Mouse (Mus musculus): ENCODE data around the gene Gm12184. TPM values are rescaled to one million over a fixed set of nuclear protein-coding genes. Genes with fewer than 3 reads are reported as not detected.

The Gm12184 gene
- total RNA-seq, 1 experiment: 12.2 TPM

DNA sequence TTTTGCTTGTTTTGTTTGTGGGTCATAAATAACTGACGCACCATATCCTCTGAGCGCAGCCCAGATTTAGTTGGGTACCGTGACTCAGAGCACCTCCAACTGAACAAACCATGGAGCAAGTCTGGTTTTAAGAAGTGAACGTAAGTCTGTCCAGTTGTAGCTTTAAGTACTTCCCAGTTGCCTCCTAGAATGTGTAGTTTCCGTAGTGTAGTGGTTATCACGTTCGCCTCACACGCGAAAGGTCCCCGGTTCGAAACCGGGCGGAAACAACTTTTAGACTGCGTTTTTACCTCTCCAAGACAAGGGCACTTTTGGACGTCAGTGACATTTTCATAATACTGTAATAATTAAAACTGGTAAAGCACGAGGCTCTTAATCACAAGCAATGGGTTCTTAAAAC is 8.1 kb downstream of the Gm12184 start:
- in situ Hi-C loops (cut with MboI; ENCODE audit: low sequenced_read_pairs in 2 of 2, unreplicated experiment in 2 of 2): no loop called here
- Histone ChIP-seq H3K27ac (ENCODE audit: insufficient read depth, low read depth, low read length, poor library complexity, severe bottlenecking) (no peak overlapping the region), H3K9ac (ENCODE audit: insufficient read depth, low read depth, low read length, poor library complexity, severe bottlenecking) (no peak overlapping the region; the same call in 1 of the 2 replicates)

DNA sequence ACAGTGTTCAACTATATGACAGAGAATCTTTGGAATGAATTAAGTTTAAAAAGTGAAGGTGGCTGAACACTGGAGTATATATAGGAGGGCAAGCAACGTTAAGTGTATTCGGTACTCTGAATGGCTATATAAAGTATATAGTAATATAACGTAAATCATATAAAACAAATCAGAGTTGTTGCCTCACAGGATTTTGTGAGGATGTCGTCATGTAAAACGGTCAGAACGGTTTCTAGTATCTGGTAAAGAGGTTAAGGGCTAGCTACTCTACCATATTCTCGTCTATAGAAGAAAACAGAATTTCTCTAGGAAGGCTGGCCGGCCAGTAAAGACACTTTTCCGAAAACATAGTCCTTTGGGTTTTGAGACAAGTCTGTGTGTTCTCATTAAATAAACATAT is 8.7 kb downstream of the Gm12184 start:
- H3K4me3 ChIP-seq (ENCODE audit: insufficient read depth in 1 of 2, low read depth in 1 of 2, low read length in 2 of 2, poor library complexity in 1 of 2, severe bottlenecking in 1 of 2): peak overlapping the region; percentile 96 to 99
- peak overlapping the region; percentile 45; the same call in 1 of the 2 replicates for H3K9ac ChIP-seq (ENCODE audit: insufficient read depth, low read depth, low read length, poor library complexity, severe bottlenecking)
- DNase-seq (ENCODE audit: low read depth, low spot score): no peak
- TF ChIP-seq HCFC1 (IDR thresholded peaks at IDR 0.05; ENCODE audit: borderline replicate concordance, insufficient read depth, low read length) (no peak), ZNF384 (IDR thresholded peaks at IDR 0.05; ENCODE audit: low read depth, low read length) (no peak), MAFK (IDR thresholded peaks at IDR 0.05; ENCODE audit: insufficient read depth, low read depth, low read length) (no peak), CHD2 (IDR thresholded peaks at IDR 0.05; ENCODE audit: low read depth, low read length) (no peak; the same call in 1 of the 2 replicates), ZC3H11A (IDR thresholded peaks at IDR 0.05; ENCODE audit: borderline replicate concordance, low read depth, low read length) (no peak)
- no peak overlapping the region; the same call in 1 of the 2 replicates for H3K27ac ChIP-seq (ENCODE audit: insufficient read depth, low read depth, low read length, poor library complexity, severe bottlenecking)
- in situ Hi-C loops (cut with MboI; ENCODE audit: low sequenced_read_pairs in 2 of 2, unreplicated experiment in 2 of 2): no loop called here
- peaks cover 9% of the 10 kb centered on the region for H3K36me3 ChIP-seq (ENCODE audit: control insufficient read depth, insufficient read depth, low read length, poor library complexity, severe bottlenecking)
- no peaks in the 10 kb centered on the region for H3K9me3 ChIP-seq (ENCODE audit: control insufficient read depth, insufficient read depth, low read depth, low read length)
- peaks cover 0 to 2% of the 10 kb centered on the region in 2 experiments; a peak in 1 of 4 replicates for H3K4me1 ChIP-seq (ENCODE audit: control insufficient read depth in 2 of 2, insufficient read depth in 2 of 2, low read length in 2 of 2, poor library complexity in 1 of 2)

More for the DNA sequence above, 8.1 kb downstream of the Gm12184 start:
- peaks cover 0 to 2% of the 10 kb centered on the region in 2 experiments; a peak in 1 of 4 replicates for H3K4me1 ChIP-seq (ENCODE audit: control insufficient read depth in 2 of 2, insufficient read depth in 2 of 2, low read length in 2 of 2, poor library complexity in 1 of 2)
- DNase-seq (ENCODE audit: low read depth, low spot score): peak; percentile 91
- TF ChIP-seq ZNF384 (IDR thresholded peaks at IDR 0.05; ENCODE audit: low read depth, low read length) (no peak), ZC3H11A (IDR thresholded peaks at IDR 0.05; ENCODE audit: borderline replicate concordance, low read depth, low read length) (no peak), MAFK (IDR thresholded peaks at IDR 0.05; ENCODE audit: insufficient read depth, low read depth, low read length) (peak; percentile 94)
- peaks cover 5% of the 10 kb centered on the region for H3K36me3 ChIP-seq (ENCODE audit: control insufficient read depth, insufficient read depth, low read length, poor library complexity, severe bottlenecking)
- H3K9me3 ChIP-seq (ENCODE audit: control insufficient read depth, insufficient read depth, low read depth, low read length): no peaks in the 10 kb centered on the region
- H3K4me3 ChIP-seq (ENCODE audit: insufficient read depth in 1 of 2, low read depth in 1 of 2, low read length in 2 of 2, poor library complexity in 1 of 2, severe bottlenecking in 1 of 2): peak overlapping the region; percentile 35 to 99

- TF ChIP-seq MAFK (IDR thresholded peaks at IDR 0.05; ENCODE audit: insufficient read depth, low read depth, low read length) (no peak), HCFC1 (IDR thresholded peaks at IDR 0.05; ENCODE audit: borderline replicate concordance, insufficient read depth, low read length) (peak; percentile 80)
- H3K9me3 ChIP-seq (ENCODE audit: control insufficient read depth, insufficient read depth, low read depth, low read length): no peaks in the 10 kb centered on the region
- H3K9ac ChIP-seq (ENCODE audit: insufficient read depth, low read depth, low read length, poor library complexity, severe bottlenecking): peak within 1 kb of the TSS; percentile 98
- H3K27ac ChIP-seq (ENCODE audit: insufficient read depth, low read depth, low read length, poor library complexity, severe bottlenecking): peak within 1 kb of the TSS; percentile 98
- peaks cover 15% of the 10 kb centered on the region for H3K36me3 ChIP-seq (ENCODE audit: control insufficient read depth, insufficient read depth, low read length, poor library complexity, severe bottlenecking)
- peak; percentile 99 for DNase-seq (ENCODE audit: low read depth, low spot score)
- in situ Hi-C loops (cut with MboI; ENCODE audit: low sequenced_read_pairs in 2 of 2, unreplicated experiment in 2 of 2): no loop called here
- peaks cover 0 to 2% of the 10 kb centered on the region in 2 experiments; a peak in 1 of 4 replicates for H3K4me1 ChIP-seq (ENCODE audit: control insufficient read depth in 2 of 2, insufficient read depth in 2 of 2, low read length in 2 of 2, poor library complexity in 1 of 2)
- H3K4me3 ChIP-seq (ENCODE audit: insufficient read depth in 1 of 2, low read depth in 1 of 2, low read length in 2 of 2, poor library complexity in 1 of 2, severe bottlenecking in 1 of 2): peak within 1 kb of the TSS; percentile 96 to 99
Measured at GRCm38 (mm10) chr11:48816800-48817665, 9.4 kb downstream of the Gm12184 start, which contains the start of gene Trim41. Gene Trim41 (minus strand): TSS chr11:48817353.

- in situ Hi-C loops (cut with MboI; ENCODE audit: low sequenced_read_pairs in 2 of 2, unreplicated experiment in 2 of 2): no loop called here
- Histone ChIP-seq H3K9ac (ENCODE audit: insufficient read depth, low read depth, low read length, poor library complexity, severe bottlenecking) (peak overlapping the region; percentile 88), H3K4me3 (ENCODE audit: insufficient read depth in 1 of 2, low read depth in 1 of 2, low read length in 2 of 2, poor library complexity in 1 of 2, severe bottlenecking in 1 of 2) (peak overlapping the region; percentile 96 to 99), H3K36me3 (ENCODE audit: control insufficient read depth, insufficient read depth, low read length, poor library complexity, severe bottlenecking) (peaks cover 21% of the 10 kb centered on the region), H3K27ac (ENCODE audit: insufficient read depth, low read depth, low read length, poor library complexity, severe bottlenecking) (peak overlapping the region; percentile 77), H3K9me3 (ENCODE audit: control insufficient read depth, insufficient read depth, low read depth, low read length) (no peaks in the 10 kb centered on the region), H3K4me1 (ENCODE audit: control insufficient read depth in 2 of 2, insufficient read depth in 2 of 2, low read length in 2 of 2, poor library complexity in 1 of 2) (peaks cover 0 to 2% of the 10 kb centered on the region in 2 experiments; a peak in 1 of 4 replicates)
- no peak for DNase-seq (ENCODE audit: low read depth, low spot score)
- TF ChIP-seq ZC3H11A (IDR thresholded peaks at IDR 0.05; ENCODE audit: borderline replicate concordance, low read depth, low read length) (no peak), ZNF384 (IDR thresholded peaks at IDR 0.05; ENCODE audit: low read depth, low read length) (no peak), MAFK (IDR thresholded peaks at IDR 0.05; ENCODE audit: insufficient read depth, low read depth, low read length) (no peak), HCFC1 (IDR thresholded peaks at IDR 0.05; ENCODE audit: borderline replicate concordance, insufficient read depth, low read length) (no peak), CHD2 (IDR thresholded peaks at IDR 0.05; ENCODE audit: low read depth, low read length) (no peak)
Measured at GRCm38 (mm10) chr11:48816281-48816781, 10.1 kb downstream of the Gm12184 start.

Data from ES-E14 (cell line).